Mouse (Mus musculus) embryo, embryonic 10 days (tissue): Measurements from ENCODE around the gene Fry.
A peak's percentile ranks its signal among the peaks of the same experiment; 100 is the strongest.

Experiments
- DNase-seq: peaks from one replicate; pipeline ENCODE4 v3.0.0-alpha.2; 2015; ENCODE audit warnings: low spot score

Fry gene

GRCm38 (mm10) chr5:150118455-150119241, at the start of gene Fry:
TSS of gene Fry (plus strand) at chr5:150118645.
- peak; percentile 83 for DNase-seq

GRCm38 (mm10) chr5:150070086-150070485, 48.4 kb upstream of the Fry start:
- peak; percentile 50 for DNase-seq

GRCm38 (mm10) chr5:150071738-150072137, 46.7 kb upstream of the Fry start:
- no peak for DNase-seq

GRCm38 (mm10) chr5:150079866-150080797, 38.3 kb upstream of the Fry start:
- DNase-seq = peak; percentile 87

GRCm38 (mm10) chr5:150082696-150083095, 35.7 kb upstream of the Fry start:
- no peak for DNase-seq

- DNase-seq = no peak
Measured at GRCm38 (mm10) chr5:150083190-150083589, 35.3 kb upstream of the Fry start.

- peak; percentile 70 for DNase-seq
Measured at GRCm38 (mm10) chr5:150097620-150098019, 20.8 kb upstream of the Fry start.

- DNase-seq = no peak
Measured at GRCm38 (mm10) chr5:150098754-150099153, 19.7 kb upstream of the Fry start.

- no peak for DNase-seq
Measured at GRCm38 (mm10) chr5:150101789-150102188, 16.7 kb upstream of the Fry start.

GRCm38 (mm10) chr5:150106358-150106757, 12.1 kb upstream of the Fry start:
- DNase-seq = no peak

GRCm38 (mm10) chr5:150111236-150111635, 7.2 kb upstream of the Fry start:
- no peak for DNase-seq

- DNase-seq = peak; percentile 20
Measured at GRCm38 (mm10) chr5:150114007-150114406, 4.4 kb upstream of the Fry start.

GRCm38 (mm10) chr5:150114778-150115177, 3.7 kb upstream of the Fry start:
- DNase-seq = no peak

GRCm38 (mm10) chr5:150115271-150116092, 3.0 kb upstream of the Fry start:
- no peak for DNase-seq

- no peak for DNase-seq
Measured at GRCm38 (mm10) chr5:150116216-150116905, 2.1 kb upstream of the Fry start.

- DNase-seq = no peak
Measured at GRCm38 (mm10) chr5:150116906-150117216, 1.6 kb upstream of the Fry start.

- no peak for DNase-seq
Measured at GRCm38 (mm10) chr5:150118124-150118454, 356 bp upstream of the Fry start.

- no peak for DNase-seq
Measured at GRCm38 (mm10) chr5:150120676-150121075, 2.2 kb downstream of the Fry start.

GRCm38 (mm10) chr5:150122095-150122494, 3.6 kb downstream of the Fry start:
- DNase-seq = no peak

- no peak for DNase-seq
Measured at GRCm38 (mm10) chr5:150122571-150122970, 4.1 kb downstream of the Fry start.

GRCm38 (mm10) chr5:150125920-150126319, 7.5 kb downstream of the Fry start:
- DNase-seq = no peak

GRCm38 (mm10) chr5:150128432-150128831, 10.0 kb downstream of the Fry start:
- DNase-seq = no peak
